Mouse (Mus musculus): ENCODE results near the gene Mrrf. TPM values are rescaled to one million over a fixed set of nuclear protein-coding genes. Genes with fewer than 3 reads are reported as not detected.

The Mrrf gene
- total RNA-seq, 2 experiments from 2014 or later = 14.8 to 18.7 TPM

DNA sequence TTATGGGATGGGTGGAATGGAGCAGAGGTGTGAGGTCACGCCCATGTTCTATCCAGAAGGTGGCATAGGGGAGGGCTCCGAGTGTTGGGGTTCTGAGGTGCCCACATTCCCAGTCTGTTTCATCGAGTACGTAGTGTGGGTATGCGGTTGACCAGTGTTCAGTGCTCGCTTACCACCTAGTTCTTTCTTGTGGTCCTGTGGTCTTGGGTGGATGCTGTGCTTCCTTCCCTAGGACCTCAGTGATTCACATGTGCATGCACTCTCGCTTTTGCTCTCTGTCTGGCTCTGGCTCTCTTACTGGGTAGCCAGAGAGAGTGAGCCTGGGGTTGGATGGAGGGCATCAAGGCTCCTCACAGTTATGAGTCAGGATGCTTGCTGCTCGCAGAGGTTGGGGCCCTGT lies 83.9 kb downstream of the Mrrf start:
- intact Hi-C loops (cut with DNase I; ENCODE audit: low total_unique reads) = no loop called here
- no peak for DNase-seq

DNA sequence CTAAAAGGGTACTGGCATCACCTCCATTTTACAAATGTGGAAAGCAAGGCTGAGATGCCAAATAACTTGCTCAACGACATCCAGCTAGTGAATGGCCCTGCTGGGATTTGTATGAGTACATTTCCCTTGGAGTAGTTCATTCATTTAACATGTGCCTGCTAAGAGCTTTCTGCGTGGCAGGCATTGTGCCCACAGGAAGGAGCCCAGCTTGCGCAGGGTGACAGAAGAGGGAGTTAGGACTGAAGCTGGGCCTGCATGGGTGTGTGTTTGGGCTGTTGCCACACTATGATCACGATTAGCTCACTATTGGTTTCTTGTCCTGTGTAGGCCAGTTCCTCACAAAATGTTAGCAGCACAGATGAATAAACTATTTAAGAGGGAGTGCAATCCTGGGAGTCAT lies 84.7 kb downstream of the Mrrf start:
- intact Hi-C loops (cut with DNase I; ENCODE audit: low total_unique reads) = no loop called here
- DNase-seq = no peak

DNA sequence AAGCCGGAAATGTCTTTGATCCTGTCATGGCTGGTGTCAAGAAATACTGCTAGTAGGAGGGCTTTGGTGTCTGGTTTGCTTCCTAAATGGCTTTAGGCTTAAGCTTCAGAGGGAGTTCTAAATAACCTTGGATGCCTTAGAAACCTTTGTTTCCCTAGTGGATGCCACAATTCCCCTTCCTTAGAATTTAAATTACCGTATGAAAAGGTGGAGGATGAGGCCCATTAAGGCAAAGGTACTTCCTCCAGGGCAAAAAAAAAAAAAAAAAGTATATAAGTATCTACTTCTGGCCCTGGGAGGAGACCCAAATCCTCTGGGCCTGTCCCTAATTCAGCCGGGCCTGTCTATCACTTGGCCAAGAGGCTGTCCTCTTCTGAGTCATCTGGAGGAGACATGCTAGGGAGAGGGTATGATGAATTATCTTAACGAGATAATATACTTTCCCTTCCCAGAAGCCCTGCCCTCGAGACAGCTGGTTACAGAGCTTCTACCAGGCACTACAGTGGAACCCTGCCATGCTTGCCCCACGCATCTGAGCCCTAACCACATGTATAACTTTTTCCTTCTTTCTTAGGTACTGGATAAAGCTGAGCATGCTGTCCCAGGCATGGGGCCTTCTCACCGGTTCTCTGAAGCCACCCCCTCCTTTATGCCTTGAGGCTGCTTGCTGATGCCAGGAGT lies 86.1 kb downstream of the Mrrf start:
- intact Hi-C loops (cut with DNase I; ENCODE audit: low total_unique reads) = no loop called here
- DNase-seq = no peak

- intact Hi-C loops (cut with DNase I; ENCODE audit: low total_unique reads) = no loop called here
- no peak for DNase-seq
Measured at GRCm38 (mm10) chr2:36223436-36223835, 87.2 kb downstream of the Mrrf start.

DNA sequence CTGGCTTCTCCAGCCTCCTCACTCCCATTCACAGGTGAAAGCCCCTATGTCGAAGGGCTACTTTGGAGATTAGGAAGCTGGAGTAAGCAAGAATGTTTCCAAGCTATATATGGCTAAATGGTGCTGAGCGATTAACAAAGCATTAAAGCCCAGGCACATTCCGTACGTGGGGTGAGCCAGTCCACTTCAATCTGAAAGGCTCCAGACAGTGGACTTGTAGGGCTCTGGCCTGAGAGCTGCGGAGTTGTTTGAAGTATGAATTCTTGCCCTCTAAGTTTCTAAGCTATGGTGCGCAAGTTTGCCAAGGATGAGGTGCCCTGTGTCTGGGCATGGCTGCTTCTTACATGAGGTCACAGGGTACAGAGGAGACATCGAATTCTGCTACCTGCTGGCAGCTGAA lies 88.0 kb downstream of the Mrrf start:
- DNase-seq = no peak
- intact Hi-C loops (cut with DNase I; ENCODE audit: low total_unique reads) = no loop called here

DNA sequence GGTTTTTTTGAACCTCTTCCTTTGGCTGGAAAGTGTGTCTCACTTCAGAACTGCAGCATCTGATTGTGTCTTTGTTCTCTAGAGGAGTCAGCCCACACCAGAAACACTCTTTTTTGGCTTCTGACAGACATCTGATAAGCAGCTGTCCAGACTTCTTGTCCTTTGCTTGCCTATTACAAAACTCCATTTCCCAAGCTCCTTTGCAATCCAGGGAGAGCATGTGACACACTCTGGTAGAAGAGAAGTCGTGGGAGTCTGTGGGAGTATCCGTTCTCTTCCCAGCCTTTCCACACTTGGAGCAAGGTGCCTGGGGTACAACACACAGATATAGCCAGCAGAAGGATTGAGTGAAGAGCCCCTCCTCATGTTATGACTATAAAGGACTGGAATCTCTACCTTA lies 88.4 kb downstream of the Mrrf start:
- intact Hi-C loops (cut with DNase I; ENCODE audit: low total_unique reads) = no loop called here
- DNase-seq = no peak

DNA sequence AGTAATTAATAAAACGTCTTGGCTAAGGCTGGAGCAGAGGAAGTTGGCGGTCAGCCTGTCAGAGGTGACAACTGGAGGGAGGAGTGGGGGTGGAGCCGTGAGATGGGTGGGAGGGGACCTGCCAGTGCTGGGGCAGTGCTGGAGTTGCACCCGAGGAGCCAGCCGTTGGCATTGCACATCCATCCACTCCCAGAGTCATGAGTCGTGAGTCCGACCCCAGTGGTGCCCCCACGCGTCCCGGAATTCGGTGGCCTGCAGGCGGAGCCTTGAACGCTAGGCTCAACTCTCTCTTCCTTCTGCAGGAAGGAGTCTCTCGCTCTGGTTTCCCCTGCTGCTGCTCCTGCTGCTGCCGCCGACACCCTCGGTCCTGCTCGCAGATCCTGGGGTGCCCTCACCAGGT lies 94.2 kb downstream of the Mrrf start, which contains the start of gene Ptgs1:
Gene Ptgs1, plus strand, starts transcription at position 61 of the 400 bp plus-strand sequence.
- peak; percentile 35 for DNase-seq
- intact Hi-C loops (cut with DNase I; ENCODE audit: low total_unique reads) = no loop called here

DNA sequence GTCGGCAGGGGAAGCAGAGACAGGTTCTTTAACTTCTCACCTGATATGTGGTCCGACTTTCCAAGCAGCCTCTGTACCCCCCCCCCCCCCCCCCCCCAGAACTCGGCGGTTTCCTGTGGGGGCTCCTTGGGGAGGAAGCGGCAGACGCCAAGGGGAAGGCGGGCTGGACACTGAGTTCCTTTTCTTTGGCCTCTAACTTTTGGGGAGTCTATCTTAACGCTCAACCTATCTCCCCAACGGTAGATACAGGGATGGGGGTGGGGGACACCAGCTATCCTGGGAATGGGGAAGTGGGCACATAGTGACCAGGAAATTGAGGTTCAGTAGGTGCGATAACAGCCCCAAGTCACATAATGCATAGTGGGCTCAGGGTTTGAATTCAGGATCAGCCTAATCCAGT lies 94.8 kb downstream of the Mrrf start:
- DNase-seq = no peak

DNA sequence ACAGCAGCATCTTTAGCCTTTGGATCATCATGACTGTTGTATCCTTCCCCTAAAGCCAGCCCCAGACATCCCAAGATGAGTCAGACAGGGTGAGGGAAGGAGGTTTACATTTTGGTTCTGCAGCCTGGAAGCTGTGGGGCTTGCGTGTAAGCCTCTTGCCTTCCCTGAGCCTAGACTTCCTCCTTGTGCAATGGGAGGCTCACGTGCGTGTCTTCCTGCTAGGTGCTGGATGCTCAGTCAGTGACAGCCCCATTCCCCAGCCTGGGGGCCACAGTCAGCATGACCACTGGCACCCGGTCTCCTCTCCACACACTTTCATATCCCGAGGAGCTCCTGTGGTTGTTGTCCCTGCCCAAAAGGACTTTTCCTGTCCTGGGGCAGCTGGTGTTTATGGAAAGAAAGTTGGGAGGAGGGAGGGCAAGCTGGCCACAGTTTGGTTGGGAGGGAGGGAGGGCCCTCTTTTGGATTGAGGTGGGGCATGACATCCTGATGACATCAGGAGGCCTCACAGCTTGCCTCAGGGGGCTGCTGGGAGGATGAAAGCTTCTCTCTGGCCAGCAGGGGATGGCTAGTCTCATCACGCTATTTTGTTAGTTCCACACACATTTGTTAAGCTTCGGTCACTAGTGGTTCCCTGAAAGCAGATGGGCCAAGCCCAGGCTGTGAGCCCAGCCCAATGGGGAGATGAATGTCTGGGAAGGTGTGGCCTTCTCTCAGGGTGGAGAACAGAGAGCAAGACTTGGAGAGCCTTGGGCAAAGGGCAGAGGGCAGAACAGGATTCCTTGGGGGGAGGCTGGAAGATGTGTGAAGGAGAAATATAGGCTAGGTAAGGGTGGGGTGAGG lies 98.6 kb downstream of the Mrrf start:
- DNase-seq = no peak
- intact Hi-C loops (cut with DNase I; ENCODE audit: low total_unique reads) = no loop called here

More for the DNA sequence above, 94.8 kb downstream of the Mrrf start:
- intact Hi-C loops (cut with DNase I; ENCODE audit: low total_unique reads) = no loop called here

DNA sequence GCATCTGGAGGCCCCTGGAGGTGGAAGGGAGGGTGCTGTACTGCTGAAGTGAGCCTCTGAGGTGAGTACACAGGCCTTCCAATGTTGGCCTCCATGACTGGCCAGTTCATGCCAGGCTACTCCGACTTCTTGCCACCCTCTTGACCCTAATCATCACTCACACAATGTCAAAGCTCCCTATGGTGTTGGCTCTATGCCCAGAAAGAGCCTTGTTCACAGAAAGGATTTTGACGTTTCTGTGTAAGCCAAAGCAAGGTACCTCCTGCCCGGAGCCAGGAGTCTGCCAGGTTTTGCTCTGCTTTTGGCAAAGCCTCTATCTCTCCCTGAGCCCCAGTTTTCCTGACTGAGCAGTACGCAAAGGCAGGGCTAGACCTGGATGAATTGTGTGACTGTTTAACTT lies 99.7 kb downstream of the Mrrf start:
- no peak for DNase-seq
- intact Hi-C loops (cut with DNase I; ENCODE audit: low total_unique reads) = no loop called here

- intact Hi-C loops (cut with DNase I; ENCODE audit: low total_unique reads) = no loop called here
- no peak for DNase-seq
Measured at GRCm38 (mm10) chr2:36236889-36237288, 100.7 kb downstream of the Mrrf start.

DNA sequence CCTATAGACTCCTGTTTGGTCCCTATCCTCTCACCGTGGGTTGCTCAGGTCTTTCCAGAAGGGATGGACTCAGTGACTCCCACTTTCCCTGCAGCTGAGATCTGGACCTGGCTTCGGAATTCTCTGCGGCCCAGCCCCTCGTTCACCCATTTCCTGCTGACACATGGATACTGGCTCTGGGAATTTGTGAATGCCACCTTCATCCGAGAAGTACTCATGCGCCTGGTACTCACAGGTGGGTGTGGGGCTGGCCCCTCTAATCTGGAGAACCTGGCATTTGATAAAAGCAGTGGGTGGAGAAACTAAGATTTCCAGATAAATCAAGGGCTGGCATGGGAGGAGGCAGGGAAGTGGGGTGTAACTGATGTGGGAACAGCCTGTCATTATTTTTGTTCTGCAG lies 101.4 kb downstream of the Mrrf start:
- no peak for DNase-seq
- intact Hi-C loops (cut with DNase I; ENCODE audit: low total_unique reads) = no loop called here

- intact Hi-C loops (cut with DNase I; ENCODE audit: low total_unique reads) = no loop called here
Measured at GRCm38 (mm10) chr2:36238467-36238866, 102.3 kb downstream of the Mrrf start.

DNA sequence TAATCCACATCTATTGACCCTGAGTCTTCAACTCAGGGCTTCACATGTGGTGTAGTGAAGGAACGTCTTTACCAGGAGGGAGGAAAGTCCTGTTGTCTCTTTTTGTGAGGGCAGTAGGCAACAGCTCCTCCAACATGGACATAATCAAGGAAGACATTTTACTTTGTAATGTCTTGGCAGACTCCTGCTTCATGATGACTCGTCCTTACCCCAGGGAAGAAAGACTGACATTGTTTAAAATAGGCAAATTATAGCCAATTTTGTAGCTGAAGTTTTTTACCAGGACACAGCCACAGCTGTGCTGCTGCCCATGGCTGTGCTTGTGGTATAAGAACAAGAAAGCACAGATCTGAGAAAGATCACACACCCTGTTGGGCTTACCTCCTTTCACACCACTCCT lies 102.8 kb downstream of the Mrrf start:
- intact Hi-C loops (cut with DNase I; ENCODE audit: low total_unique reads) = no loop called here
- no peak for DNase-seq

More at GRCm38 (mm10) chr2:36238467-36238866, 102.3 kb downstream of the Mrrf start:
- DNase-seq = no peak

Other genes starting within 250 kb of the Mrrf start
- 1 to 10 TPM; 2.5 to 2.9 TPM for gene Ttll11, start 156.5 kb upstream of the Mrrf start, total RNA-seq (2021)
- 100 to 1,000 TPM; 328 to 375 TPM for gene Ndufa8, start 87.0 kb upstream of the Mrrf start, total RNA-seq (2021)
- not detected for gene Morn5, start 86.9 kb upstream of the Mrrf start, total RNA-seq (2021)
- gene Lhx6, start 31.0 kb upstream of the Mrrf start, total RNA-seq (2021) = 1 to 10 TPM; 3.6 to 4.5 TPM
- gene Rbm18, start 384 bp downstream of the Mrrf start, total RNA-seq (2021) = 10 to 100 TPM; 29.6 to 30.9 TPM
- gene Ptgs1, start 94.0 kb downstream of the Mrrf start, total RNA-seq (2021) = 1 to 10 TPM; 3.9 to 5.4 TPM
- gene Olfr338, start 237.1 kb downstream of the Mrrf start, total RNA-seq (2021) = not detected